Mouse (Mus musculus): ENCODE results near the gene Clip3.

Gene Clip3

DNA sequence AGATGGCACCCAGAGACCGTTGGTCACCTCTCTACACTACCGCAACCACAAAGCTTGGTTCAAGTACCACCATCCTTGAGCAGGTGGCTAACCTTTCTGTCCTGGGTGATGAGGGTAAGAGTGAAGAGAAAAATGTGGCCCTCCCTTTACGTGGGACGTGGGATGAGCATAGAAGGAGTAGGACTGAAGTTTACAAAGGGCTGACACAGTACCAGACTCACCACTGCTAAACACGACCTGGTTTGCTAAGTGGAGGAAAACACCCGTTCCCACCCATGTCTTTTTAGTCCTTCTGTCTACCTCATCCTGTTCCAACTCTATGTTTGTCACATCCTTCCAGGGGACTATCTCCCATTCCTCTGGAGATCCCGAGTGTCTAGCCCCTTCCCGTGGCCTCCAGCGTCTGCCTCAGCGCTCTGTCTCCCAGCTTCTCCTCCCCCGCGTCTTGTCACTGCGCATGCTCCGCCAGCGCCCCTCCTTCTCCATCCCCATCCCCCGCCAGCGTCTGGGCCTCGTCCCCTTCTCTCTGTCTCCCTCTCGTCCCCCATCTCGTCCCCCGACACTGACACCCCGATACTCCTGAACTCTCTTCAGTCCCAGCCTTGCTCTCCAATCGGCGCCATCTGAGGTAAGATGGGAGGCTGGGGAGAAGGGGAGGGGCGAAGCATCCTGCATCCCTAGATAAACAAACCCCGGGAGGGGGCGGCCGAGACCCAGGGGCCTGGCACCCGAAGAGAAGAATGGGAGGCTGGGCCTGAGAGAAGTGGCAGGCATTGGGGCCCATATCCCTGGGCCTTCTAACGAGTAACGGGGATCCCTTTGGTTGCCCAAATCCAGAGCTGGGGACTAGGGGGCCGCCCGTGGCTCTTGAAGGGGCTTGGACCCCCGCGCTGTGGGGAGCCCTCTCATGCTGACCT is at the start of gene Clip3:
Gene Clip3 (plus strand): TSS at position 514 of the 917 bp plus-strand sequence.
- DNase-seq, result no peak

DNA sequence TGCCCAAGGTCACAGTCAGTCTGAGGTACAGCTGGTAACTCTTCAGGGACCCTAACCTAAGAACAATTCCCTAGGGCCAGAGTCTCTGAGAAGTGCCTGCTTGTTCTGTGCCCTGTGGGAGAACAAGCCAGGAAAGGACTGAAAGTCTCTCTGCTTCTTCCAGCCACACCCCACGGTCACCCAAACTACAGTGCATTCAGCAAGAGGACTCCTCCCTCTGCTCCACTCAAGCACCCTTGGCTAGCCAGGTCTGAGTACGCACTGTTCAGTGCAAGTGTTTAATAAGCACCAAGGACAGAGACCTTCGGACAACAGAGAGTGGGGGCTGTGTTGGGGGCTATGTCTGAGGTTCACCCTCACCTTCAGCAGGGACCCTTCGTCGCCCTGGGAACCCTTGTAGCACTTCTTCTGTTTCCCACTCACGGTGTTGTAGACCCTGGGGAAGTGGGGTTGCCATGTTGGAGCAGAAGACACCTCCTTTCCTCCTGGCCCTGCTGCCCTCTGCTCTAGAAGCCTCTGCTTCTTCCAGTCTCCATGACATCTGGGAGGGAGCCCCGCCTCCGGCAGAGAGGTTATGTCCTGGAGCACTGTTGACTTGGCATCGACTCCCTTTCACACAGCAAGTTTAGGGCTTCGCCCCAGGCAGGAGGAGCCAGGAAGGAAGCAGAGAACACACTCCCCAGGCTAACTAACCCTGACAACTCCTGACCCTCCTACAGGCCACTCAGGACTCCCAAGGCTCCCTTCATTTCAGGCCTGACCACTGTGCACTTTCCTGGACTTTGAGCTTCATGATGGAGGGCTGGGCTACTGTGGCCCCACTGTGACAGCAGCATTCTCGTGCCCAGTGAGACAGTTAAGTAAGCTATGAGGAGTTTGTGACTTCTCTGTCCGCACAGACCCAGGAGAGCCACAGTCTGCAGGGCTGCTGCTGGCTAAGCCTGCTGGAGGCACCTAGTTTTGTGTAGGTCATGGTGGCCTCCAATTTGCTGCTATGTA is 39.3 kb upstream of the Clip3 start:
- DNase-seq, result peak; percentile 45

- no peak for DNase-seq
These were observed 26.5 kb upstream of the Clip3 start for GRCm38 (mm10) chr7:30265041-30265440.

GRCm38 (mm10) chr7:30265531-30265930 is 26.0 kb upstream of the Clip3 start:
- DNase-seq, result no peak

DNA sequence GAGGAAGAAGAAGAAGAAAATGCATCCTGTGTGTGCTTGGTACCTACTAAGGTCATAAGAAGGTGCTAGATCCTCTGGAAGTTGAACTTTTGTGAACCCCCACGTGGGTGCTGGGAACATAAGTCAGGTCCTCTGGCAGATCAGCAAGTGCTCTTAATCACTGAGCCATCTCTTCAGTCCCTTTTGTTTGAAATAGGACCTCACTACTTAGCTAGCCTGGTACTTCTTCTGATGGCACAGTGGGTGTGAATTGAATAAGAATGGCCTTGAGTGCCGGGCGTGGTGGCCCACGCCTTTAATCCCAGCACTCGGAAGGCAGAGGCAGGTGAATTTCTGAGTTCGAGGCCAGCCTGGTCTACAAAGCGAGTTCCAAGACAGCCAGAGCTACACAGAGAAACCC is 25.6 kb upstream of the Clip3 start:
- no peak for DNase-seq

DNA sequence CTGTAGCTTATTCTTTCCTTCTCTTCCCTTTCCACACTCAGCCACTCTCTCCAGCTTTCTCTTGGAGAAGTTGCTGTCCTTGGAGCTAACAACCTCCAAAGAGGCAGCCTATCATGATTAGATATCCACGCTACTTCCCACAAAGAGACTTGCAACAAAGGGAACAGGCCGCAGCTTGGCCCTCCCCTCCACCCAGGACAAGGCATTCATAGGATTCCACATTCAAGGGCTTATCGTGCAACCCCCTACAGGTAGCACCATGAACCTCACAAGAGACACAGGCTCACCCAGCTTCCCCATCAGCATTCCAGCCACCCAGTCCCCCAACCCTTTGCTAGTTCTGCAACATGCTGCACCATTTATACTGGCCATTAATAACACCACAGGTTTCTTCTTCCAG is 24.7 kb upstream of the Clip3 start:
- DNase-seq, result no peak

GRCm38 (mm10) chr7:30269641-30270040 is 21.9 kb upstream of the Clip3 start:
- no peak for DNase-seq

DNA sequence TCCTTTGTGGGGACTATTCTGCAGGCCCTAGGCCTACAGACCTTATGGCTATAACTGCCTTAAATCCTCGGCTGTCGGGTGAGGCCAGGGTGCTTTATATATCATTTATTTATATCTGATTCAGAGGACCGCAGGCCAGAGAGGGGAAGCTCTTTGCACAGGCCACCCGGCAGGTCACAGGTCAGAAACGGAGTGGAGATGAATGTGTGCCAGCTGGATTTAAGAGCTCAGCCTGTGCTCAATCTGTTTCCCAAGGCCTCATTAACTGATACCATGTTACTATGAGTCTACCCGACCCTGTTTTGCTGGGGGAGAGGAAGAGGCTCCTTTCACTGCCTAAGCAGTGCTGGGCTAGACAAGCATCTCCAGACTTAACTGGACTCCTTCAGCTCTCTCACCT is 17.1 kb upstream of the Clip3 start:
- no peak for DNase-seq

GRCm38 (mm10) chr7:30278911-30279310 is 12.6 kb upstream of the Clip3 start:
- DNase-seq, result no peak

GRCm38 (mm10) chr7:30279536-30279935 is 12.0 kb upstream of the Clip3 start:
- no peak for DNase-seq

GRCm38 (mm10) chr7:30279951-30280669 is 11.4 kb upstream of the Clip3 start, which contains the start of the genes Thap8 and Wdr62:
TSS of gene Thap8 (plus strand) at chr7:30280094.
TSS of gene Wdr62 (minus strand) at chr7:30280419.
- DNase-seq, result peak; percentile 92

DNA sequence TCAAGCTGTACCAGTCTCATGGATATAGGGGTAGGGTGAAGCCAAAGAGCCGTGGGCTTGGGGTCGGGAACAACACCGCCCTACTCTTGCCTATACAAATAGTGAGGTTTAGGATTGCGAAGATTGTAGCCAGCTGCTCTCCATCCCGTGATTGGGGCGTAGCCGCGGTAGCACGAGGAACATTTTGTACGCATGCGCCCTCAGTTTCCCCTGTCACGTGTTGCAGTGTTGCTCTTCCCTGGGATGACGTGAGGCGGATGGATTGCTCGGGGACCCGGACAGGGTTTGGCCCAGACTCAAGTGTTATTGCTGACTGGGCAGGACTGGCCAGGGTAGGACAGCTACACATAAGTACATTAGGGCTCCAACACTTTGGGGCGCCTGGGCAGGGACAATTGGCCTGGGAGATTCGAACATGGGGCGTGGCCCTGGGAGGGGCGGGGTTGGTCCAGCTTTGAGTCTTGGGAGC is 10.8 kb upstream of the Clip3 start:
- DNase-seq, result peak; percentile 85

- no peak for DNase-seq
These were observed 10.0 kb upstream of the Clip3 start for GRCm38 (mm10) chr7:30281522-30281921.

DNA sequence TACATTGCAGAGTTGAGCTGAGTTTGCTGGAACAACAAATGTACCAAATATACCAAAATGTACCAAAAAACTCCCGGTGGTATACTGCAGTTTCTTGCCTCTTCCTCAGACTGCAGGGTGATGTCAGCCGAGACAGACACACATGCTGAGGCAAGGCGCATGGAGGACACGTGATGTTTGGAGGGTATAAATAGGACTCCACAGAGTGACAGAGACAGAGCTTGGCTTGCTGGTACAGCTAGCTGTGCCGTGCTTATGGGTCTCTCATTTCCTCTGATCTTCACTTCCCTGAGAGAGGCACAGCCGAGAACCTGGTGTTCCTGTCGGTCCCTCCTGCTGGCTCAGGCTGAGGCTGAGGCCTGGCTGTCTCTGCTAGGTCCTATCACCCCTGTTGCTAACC is 8.8 kb upstream of the Clip3 start:
- DNase-seq, result no peak

DNA sequence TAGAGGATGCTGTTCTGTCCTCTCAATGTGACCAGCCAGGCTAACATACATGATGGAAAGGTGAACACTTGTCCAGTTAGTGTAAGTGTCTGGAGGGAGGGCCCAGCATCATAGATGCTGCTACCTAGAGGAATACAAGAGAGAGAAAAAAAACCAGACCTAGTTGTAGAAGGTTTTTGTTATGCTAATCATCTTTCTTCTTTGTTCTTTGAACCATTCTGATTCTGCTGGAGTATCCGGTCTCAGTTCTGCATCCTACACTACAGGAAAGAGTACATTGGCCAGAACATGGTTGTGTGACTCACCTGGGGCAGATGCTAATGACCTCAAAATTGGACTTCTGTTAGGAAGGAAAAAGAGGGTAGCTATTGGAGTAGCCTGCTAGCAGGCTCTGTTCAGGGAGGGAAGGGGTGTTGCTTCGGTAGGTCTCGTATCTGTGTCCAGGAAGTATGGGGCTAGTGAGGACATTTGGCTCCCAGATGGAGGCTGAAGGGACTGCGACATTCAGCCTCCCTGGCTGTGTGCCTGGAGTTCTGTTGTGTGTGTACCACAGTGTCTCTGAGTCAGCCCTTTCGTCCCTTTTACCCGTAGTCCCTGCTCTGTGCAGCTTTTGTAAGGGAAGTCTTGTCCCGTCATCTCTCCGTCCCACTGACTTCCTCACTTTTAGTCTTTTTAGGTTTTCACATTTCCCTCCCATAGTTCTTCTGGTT is 4.7 kb upstream of the Clip3 start:
- no peak for DNase-seq

GRCm38 (mm10) chr7:30288046-30288445 is 3.5 kb upstream of the Clip3 start:
- DNase-seq, result no peak

GRCm38 (mm10) chr7:30289071-30289713 is 2.3 kb upstream of the Clip3 start:
- DNase-seq, result no peak

DNA sequence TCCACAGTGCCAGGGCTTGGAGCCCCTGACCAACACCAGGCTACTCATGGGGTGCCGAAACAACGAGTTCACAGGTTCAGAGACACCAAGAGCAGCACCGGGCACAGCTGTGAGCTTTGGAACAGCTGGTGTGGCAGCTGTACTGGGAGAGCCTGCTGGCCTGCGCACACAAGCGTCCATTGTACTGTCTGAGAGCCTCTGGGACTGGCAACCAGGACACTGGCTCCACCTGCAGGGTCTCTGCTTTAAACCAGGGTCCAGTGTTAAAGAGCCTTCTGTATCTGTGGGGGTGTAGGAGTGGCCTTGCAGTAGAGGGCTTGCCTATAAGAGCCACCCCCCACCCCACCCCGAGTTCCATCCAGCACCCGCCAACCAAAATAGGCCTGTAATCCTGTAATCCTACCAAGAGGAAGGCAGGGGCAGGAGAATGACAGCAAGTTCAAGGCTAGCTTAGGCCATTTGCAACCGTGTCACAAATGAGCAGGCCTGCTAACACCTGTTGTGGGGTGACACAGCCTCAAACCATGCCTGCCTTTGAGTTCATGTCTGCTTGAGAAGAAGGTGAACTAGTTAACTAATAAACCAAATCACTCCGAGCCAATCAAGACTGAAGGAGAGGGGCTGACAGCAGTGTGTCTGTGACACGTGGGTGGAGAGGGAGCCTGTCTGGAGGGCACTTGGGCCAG is 1.7 kb upstream of the Clip3 start:
- DNase-seq, result no peak

GRCm38 (mm10) chr7:30293795-30294194 is 2.3 kb downstream of the Clip3 start:
- DNase-seq, result no peak

DNA sequence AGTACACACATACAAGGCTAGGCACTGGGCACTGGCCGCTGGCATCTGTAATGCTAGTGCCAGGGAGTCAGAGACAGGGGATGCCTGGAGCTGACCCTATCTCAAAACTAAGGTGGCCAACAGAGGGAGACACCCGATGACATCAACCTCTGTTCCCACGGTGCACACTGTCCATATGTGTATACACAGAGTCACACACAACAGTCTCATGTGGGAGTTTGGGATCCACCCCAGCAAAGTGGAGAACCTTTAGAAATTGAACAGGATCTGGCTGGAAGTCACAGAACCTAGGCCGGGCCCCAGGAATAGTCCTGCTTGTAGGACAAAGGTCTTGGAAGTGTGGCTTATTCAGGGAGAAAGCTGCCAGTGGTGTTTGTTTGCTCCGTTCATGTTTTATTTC is 2.8 kb downstream of the Clip3 start:
- no peak for DNase-seq

DNA sequence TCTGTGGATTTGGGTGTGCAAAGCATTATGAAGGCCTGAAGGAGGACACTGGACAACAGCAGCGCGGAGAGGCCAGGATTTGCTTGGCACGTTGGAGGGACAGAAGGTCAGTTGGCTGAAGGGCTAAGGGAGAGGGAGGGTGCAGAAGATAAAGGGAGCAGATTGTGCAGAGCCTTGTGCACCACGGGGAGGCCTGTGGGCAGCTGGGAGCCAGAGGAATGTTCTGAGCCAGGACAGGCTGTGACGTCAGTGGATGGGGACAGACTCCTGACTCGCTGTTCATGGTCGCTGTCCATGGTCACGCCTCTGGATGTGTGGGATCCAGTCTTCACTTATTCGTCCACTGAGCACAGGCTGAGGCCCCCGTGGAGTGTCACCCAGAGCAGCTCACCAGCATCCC is 3.6 kb downstream of the Clip3 start:
- no peak for DNase-seq

Measured in kidney, adult 18-20 months (tissue).